Mouse (Mus musculus) right cerebral cortex, postnatal 14 days (tissue): ENCODE measurements around the gene Gm44790.

Source experiments
- DNase-seq: peaks from one replicate; pipeline ENCODE4 v3.0.0; 2022

The Gm44790 gene

DNA sequence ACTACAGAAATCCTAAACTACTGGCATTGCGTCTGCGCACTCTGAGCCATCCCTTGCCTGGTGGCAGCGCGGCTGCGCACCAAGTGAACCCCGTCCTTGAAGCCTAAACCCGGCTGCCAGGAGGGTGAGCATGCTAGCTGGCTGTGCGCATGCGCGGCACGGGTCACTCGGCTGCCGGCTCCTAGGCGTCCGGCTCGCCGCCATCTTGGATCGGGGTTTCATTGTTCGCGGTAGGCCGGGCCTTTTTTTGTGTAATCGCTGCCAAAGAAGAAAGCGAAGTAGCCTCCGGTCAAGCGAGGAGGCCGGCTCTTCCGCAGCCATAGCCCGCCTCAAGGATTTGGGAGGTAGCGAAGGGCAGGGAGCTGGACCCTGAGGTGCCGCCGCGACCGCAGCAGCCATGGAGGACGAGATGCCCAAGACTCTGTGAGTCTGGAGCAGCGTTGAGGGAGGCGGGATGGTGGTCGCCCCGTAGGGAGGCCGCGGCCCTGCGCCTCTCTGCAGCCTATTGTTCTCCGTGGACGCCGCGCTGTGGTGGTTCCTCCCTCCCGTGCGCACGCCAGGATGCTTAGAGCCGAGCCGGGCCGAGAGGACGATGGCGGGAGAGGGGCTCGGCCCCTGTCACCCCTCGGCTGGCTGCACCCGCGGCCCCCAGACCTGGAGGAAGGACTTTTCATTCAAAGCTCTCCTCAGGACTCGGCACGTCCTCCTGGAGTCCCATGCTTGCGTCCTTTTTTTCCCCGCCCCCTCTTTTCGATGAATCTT, 22.2 kb upstream of the Gm44790 start, which contains the start of gene Tia1:
Gene Tia1 (plus strand): TSS at position 120 of the 762 bp plus-strand sequence.
- peak; percentile 98 for DNase-seq

DNA sequence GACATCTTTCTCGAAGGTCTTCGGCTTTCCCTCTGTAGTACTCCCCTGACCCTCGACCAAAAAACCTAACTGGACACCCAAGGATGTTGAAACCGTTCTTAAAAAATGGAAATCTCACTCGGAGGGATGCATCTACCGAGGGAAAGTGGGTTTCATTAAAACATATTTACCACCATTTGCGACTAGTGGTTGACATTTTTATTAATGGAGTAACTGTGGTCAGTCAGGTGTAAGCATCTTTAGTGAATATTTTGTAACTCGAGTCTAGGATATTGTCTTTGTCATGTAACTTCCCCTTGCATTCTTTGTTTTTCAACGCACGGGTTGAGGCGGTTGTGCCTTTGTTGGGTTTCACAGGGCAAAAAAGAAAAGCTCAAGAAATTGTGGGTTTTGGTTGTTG, 21.5 kb upstream of the Gm44790 start:
- no peak for DNase-seq

DNA sequence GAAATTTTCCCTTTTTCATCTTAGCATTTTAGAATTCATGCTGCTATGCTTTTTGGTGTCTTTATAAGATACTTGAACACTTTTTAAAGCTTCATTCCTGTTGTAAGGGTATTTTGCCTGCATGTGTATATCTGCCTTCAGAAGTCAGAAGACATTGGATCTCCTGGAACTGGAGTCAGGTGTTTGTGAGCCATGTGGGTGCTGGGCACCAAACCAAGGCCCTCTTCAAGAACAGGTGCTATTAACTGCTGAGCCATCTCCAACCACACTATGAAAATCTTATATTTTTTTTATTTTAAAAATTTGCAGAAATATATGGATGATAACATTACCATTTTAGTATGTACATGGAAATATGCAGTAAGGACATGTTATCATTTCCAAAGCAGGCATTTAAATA, 20.2 kb upstream of the Gm44790 start:
- no peak for DNase-seq

DNA sequence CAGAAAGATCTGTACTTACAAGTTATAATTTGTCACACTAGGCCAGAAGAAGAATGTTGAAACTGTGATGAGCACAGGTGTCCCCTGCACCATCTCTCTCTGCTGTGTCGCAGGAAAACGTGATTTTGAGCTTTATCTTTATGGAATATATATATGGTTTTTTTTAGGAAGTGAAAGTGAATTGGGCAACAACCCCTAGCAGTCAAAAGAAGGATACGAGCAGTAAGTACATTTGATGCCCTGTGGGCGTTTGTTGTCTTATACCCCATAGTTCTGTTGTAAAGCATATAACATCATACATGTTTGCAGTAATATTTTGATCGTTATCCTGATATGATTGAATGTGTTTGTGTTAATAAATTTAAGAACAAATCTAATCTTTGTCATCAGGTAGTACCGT, 7.7 kb upstream of the Gm44790 start:
- no peak for DNase-seq

DNA sequence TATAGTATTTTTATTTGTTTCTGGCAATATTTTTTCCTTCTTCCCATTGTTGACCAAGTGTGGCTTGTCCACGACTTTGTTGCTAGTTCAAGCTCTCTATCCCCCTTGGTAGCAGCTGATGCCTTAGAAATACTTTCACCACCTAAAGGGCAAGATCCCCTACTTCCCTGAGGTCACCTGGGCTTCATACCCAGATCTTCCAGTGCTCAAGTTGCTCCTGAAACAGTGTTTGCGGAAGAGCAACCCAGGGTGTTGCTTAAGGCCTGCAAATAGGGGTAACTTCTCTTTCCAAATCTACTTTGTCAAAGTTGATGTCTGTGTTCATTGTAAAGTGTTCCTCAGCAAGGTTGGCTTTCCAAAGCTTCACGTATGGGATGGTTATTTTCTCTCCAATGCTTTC, 7.2 kb upstream of the Gm44790 start:
- no peak for DNase-seq

DNA sequence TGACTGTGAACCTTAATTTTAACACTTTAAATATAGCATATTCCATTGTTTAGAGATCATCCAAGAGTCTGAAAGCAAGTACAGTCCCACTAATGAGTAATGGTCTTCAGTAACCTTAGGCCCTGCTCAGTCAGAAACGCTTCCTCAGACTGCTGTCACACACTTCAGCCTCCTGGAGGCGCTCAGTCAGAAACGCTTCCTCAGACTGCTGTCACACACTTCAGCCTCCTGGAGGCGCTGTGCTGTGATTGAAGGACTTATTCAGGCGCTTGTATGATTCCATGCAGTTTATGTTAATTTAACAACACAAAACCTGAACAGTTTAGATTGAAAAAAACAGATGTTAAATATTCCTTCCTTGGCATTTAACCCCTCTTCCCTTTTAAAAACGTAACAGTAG, 6.0 kb upstream of the Gm44790 start:
- no peak for DNase-seq

DNA sequence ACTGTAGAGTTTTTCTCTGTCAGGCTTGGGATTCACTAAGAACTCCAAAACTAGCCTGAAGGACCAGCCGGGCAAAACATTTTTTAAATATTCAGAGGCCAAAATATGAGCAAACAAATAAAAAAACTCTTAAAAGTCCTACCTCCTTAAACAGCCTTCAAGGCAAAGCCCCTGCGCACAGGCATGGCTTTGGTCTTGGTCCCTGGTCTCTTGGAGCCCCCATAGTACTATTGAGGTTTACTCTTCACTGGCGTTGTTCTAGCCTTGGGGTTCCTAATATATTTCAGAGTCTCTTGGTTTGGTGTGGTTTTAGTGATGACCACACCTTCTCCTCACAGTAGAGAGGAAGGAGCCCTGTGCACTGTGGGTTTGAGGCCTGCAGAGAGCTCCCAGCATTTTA, 5.1 kb downstream of the Gm44790 start:
- no peak for DNase-seq

DNA sequence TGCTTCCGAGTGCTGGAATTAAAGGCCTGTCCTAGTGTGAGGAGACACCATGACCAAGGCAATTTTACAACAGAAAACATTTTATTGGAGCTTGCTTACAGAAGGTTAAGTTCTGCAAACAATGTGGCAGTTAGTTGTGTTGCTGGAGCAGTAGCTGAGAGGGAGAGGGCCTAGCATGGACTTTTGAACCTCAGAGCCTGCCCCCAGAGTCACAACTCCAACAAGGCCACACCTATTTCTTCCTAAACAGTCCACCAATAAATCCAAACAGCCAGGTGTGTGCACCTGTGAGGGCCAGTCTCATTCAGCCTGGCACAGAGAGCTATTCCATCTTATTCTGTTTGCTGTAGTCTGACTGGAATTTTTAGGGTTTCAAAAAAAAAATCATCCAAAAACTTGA, 7.2 kb downstream of the Gm44790 start:
- DNase-seq, result no peak

DNA sequence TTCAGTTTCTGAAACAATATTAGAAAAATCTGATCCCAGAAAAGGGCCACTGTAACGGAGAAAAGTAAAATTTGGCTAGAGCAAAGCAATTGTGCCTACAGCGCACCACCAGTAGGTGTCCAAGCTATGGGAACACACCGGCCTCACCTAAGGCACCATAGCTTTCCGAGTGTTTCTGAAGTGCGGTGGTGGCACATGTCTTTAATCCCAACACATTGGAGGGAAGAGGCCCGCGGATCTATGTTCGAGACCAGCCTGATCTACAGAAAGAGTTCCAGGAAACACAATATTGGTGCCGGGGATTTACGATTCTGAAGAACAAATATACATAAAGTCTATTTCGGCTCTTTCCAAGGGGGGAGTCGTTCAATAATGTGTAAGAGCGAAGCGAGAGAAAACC, 11.3 kb downstream of the Gm44790 start:
- DNase-seq, result peak; percentile 28

DNA sequence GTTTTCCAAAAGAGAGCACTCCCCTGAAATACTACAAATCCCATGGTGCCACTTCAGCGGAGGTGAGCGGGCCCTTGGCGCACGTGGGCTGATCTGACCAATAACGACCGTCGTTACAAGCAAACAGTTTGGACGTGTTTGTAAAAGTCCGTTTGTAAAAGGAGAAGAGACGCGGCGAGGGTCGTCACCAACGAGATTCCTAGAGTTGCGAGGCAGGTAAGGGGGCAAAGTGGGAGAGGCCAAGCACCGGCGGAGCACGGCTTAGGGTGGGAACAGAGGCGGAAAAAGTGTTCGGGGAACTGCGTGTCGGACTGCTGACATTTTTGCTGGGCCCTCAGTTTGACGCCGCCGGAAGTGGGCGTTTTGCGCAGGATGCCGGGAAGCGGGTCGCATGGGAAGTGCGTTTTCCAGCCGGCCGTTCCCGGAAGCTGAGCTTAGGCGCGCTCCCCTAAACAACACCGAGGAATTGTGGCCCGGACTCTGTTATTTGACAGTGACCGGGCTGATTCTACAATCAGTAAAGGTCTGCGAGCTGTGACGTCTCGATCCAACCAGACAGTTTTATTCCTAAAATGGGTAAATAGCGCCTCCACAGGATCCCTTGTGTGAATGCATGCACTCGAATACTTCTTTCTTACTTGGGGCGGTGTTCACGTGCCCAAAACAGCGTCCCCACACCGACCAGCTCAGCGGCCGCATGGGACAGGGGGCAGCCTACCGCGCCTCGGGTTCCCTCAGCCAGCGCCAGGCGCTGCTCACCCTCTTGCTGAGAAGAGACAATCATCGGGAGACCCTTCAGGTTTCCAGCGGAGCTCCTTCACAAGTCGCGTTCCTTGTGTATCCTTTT, 12.0 kb downstream of the Gm44790 start, which contains the start of gene C87436:
Gene C87436 (plus strand): TSS at position 103 of the 847 bp plus-strand sequence.
- peak; percentile 94 for DNase-seq

DNA sequence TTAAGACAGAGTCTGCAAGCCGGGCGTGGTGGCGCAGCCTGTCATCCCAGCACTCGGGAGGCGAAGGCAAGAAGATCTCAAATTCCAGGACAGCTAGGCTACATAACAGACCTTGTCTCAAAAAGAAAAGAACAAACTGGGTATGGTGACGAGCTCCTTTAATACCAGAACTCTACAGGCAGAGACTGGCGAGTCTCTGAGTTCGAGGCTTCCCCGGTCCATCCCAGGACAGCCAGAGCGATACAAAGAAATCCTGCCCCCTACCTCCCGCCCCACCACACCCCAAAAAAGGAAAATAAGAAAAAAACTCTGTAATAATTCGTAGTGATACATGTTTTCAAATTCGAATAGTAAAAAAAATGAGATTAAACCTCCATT, 12.7 kb downstream of the Gm44790 start:
- DNase-seq, result no peak

DNA sequence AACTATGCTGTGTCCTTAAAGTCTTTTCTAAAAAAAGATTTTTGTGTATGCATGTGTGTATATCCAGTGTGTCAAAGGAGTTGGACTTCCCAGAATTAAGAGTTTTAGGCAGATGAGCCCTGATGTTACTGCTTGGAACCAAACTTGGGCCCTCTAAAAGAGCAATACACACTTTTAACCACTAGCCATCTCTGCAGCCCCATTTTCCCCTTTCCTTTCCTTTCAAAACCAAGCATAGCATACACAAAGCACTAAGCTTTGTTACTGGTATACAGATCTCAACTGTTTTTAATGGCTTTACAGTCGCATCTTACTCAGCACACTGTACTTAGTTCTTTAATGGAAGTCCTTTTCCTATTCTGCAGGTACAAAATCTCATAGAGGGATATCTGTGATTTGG, 13.1 kb downstream of the Gm44790 start:
- no peak for DNase-seq

DNA sequence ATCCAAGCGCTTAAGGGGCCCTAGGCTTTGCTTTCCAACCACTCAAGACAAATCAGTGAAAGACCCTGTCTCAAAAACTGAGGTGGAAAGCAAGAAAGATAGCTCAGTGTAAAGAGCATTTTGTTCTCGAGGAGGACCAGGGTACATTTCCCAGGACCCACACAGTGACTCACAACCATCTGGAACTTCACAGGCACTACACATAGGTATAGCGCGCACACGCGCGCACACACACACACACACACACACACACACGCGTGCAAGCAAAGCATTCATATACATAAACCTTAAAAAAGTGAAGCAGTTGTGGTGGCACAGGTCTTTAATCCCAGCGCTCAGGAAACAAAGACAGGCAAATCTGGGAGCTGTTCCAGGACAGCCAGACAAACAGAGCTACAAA, 15.1 kb downstream of the Gm44790 start:
- DNase-seq, result no peak

DNA sequence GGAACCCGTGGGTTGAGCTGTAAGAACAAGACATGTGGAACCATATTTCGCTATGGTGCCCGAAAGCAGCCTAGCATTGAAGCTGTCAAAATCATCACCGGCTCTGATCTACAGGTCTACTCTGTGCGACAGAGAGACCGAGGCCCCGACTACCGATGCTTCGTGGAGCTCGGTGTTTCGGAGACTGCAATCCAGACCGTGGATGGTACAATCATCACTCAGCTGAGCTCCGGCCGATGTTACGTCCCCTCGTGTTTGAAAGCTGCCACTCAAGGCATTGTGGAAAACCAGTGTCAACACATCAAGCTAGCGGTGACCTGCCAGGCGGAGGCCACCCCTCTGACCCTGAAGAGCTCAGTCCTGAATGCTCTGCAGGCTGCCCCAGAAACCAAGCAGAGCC, 19.1 kb downstream of the Gm44790 start:
- no peak for DNase-seq

DNA sequence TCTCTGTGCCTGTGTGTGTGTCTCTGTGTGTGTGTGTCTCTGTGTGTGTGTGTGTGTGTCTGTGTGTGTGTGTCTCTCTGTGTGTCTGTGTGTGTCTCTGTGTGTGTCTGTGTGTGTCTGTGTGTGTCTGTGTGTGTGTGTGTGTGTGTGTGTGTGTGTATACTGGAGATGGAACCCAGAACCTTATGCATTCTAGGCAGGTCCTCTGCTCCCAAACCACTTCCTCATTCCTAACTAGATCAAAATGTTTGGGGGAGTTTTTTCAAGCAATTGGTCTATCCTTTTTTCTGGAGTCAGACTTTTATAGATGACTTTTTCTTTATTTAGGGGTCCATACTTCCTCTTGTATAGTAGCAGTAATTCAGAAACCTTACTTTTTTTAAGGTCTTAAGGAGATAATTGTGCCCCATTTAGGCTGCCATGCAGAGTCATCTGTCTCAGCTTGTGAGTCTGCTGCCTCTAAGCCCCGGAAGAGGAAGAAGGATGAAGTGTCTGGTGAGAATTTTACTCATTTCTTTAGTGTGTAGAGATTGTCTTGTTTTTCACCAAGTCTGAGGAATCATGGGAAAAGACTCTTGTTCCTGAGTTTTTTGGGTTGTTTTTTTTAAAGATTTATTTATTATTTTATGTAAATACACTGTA, 20.6 kb downstream of the Gm44790 start:
- DNase-seq, result no peak

DNA sequence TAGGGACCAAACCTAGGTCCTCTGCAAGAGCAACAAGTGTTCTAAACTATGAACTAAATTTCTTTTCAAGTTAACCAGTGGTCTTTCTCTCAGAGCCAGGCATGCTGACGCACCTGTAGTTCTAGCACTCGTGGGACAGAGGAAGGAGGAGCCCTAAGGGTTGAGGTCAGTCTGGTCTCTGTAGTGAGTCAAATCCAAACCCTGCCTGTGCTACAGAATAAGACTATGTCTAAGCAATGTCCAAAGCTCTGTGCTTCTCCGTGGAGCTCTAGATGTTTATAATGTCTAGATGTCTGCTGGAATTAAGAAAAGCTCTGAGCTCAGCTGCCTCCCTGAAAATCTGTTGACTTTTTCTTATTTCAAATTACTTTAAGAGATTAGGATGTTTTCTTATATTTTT, 30.3 kb downstream of the Gm44790 start:
- no peak for DNase-seq

DNA sequence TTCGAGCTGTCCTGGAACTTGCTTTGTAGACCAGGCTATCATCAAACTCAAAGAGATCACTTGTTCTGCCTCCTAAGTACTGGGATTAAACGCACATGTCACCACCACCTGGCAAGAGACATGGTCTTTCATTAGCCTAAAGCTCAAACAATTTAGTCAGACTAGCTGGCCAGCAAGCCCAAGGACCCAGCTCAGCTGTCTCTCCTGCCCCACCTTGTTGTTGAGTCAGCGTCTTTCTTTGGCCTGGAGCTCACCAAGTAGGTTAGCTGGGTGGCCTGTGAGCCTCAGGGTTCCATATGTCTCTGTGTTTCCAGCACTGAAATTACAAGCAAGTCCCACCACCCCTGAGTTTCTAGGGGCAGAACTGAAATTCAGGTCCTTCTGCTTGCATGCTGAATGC, 36.6 kb downstream of the Gm44790 start:
- DNase-seq, result no peak

DNA sequence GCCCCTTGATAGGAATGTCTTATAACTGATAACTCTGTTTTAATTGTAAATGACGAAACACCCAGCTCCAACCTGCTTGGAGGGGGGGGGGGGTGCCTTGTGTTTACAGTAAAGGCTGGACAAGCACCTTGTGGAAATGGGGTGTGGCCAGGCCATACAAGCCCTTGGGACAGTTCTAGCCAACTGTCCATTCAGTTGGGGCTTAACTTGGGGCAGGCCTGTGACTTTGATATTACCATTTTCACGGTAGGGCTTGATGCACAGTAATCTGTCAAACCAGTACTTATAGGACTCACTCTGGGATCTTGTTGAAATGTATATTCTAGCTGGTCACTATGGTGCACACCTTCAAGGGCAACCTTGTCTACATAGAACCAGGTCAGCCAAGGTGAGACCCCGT, 44.9 kb downstream of the Gm44790 start:
- no peak for DNase-seq

DNA sequence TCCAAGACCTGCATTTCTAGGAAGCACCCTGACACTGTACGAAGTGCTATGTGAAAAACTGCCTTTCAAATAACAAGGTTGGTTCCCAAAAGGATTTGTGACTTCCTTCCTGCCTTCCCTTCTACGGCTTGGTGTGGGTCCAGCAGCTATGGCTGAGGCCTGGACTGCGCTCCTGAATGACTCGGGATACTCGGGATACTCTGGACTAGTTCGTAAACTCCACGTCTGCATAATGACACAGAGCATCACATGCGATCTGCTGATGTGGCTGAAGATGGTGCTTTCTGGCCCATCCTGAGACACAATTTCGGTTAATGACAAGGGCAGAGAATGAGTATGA, 45.3 kb downstream of the Gm44790 start:
- no peak for DNase-seq

DNA sequence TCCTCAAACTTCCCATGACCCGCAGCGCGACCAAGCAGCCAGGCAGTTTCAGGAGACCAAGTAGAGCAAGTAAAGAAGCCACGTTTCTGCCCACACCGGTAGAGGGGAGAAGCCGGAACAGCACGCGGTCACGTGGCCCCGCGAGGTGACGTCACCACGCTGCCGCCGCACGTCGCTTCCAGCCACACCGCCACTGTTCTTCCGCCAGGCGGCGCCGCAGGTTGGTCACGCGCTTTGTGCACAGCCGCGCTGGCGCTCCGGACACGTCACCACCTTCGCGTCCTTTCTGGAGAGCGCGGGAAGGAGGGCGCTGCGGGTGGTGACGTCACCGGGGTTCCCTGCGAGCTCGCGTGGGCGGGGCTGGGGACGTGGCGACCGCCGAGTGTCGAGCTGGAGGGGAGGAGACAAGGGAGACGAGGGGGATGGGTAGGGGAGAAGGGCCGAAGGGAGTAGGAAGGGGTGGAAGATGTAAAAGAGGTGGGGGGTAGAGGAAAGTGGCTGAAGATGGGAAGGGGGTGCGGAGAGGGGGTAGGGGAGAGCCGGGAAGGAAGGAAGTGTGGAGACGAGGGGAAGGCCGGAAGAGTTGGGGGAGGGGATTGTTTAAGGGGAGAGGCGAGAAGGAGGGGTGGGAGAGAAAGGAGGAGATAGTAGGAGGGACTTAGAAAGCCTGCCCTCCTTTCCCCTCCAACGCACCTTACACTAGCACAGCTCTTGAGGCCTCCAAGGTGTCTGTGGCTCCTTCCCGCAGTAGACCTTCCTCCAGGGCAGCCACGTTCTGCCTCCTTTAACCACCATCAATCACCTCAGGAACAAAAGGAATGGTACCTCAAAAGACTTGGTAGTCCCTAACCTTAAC, 45.9 kb downstream of the Gm44790 start:
- DNase-seq, result peak; percentile 100

DNA sequence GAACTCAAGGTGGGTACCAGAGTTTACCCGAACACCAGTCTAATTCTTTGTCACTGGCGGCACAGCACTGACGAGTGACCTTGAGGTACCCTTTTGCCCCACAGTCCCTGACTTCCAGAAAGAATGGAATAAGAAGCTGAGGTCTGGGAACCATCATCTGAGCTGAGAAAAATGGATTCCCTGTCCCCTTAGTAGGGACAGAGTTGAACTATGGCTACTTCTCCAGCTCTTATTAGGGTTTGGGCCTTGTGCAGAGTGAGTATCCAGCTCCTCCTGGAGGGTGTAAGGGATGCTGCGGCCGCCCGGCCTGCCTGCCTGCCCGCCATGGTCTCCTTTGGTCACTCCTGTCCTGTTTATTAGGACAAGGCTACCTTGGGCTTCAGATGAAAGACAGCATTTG, 46.6 kb downstream of the Gm44790 start:
- DNase-seq, result no peak

DNA sequence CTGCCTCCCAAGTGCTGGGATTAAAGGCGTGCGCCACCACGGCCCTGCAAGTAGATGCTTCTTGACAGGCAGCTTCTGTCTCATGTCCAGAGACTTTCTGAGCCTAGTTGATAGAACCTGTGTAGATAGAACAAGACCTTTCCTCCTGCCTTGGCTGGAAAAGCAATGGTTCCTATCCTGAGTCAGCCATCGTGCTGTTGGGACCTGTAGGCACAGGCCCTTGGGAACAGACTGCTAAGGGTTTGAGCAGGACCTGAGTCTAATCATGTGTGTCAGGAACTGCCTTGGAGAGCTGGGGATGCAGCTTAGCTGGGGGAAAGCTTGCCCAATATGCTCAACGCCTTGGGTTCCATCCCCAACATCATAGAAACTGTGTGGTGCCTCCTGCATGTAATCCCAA, 47.6 kb downstream of the Gm44790 start:
- DNase-seq, result no peak

DNA sequence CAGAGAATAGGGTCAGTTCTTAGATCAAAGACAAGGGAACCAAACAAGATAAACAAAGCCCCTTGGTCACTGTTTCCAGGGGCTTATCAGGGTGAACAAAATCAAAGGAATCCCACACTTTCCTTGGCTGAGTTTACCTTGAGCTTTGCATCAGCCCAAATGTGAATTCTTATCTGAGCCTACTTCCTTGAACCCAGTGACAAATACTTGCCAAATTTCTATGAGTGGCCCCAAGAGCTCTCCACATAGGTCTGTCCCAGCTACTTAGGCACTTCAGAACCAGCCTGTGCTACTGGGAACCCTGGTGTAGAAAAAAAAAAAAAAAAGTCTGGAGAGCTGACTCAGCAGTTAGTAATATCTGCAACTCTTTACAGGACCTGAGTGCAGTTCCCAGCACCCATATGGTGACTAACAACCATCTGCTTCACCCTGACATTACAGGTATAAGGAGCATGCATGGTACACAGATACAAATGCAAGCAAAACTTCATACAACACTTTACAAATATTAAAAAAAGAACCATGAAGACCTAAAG, 48.3 kb downstream of the Gm44790 start:
- no peak for DNase-seq
